Mouse (Mus musculus): Measurements from ENCODE around the gene Grid1. TPM values are rescaled to one million over a fixed set of nuclear protein-coding genes. Genes with fewer than 3 reads are reported as not detected.
A peak's percentile ranks its signal among the peaks of the same experiment; 100 is the strongest.

Gene Grid1
- polyA plus RNA-seq, 1 experiment from 2014 or later, result 0.81 TPM

DNA sequence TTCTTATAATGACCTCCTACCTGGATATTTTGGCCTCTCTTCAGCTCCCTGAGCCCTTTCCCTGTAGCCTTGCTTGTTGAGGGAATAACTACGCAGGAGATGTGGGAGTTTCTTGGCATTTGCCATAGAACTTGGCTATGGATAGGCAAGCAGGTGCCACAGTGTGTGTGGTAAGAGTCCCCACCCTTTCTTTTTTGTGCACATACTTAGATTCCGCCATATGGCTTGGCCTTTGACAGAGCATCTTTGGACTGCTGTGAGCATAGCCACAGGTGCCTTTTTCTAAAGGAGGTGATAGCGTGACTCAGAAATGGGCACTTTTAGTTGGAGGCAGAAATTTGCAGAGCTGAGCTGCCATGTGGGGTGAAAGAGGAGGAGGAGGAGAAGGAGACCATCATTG lies 64.7 kb downstream of the Grid1 start:
- Histone ChIP-seq H3K4me1 (0 out of 2 replicates have a peak, but pooled peaks cover 3% of the 10 kb centered on the region), H3K4me2 (no peak overlapping the region), H3K27me3 (0 out of 2 replicates have a peak, but pooled peaks cover 13% of the 10 kb centered on the region), H3K9ac (no peak overlapping the region), H3K27ac (no peak overlapping the region), H3K9me3 (no peaks in the 10 kb centered on the region), H3K4me3 (no peak overlapping the region), H3K36me3 (no peaks in the 10 kb centered on the region)
- no peak for ATAC-seq (ENCODE audit: insufficient number of reproducible peaks, insufficient read depth, low FRiP score, low TSS enrichment, low read depth)
- 88% methylated on average over 3 of the region's 3 CpGs for WGBS

DNA sequence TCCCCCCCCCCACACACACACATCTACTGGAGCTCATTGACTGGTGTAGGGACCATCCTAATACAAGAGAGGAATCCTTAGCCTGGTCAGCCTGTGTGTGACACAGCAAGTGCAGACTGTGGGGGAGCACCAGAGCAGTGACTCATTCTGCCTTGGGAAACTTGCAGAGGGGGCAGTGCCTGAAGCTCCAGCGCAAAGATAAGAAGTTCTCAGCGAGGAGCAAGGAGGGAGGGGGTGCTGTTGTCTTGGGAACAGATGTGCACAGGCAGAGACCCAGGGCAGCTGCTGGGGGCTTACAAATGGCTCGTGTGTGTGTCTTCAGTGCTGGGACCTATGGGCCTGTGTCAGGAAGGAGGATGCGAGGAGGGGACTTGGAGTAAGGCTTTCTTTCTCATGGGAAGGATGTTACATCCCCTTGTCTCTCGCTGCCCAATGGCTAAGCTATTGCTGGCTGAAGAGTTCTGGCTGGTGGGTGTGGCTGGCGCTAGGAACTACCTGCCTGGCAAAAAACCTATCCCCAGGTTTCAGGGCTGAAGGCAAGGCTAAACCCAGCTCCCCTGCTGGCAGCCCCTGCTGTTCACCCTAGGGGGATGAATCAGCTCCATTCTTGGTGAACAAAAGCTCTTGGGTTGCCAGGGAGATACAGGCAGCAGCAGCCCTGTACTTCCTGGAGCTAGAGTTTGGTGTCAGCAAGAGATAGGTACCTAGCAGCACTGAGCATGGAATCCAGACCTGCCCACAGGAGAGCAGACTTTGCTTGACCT lies 72.0 kb downstream of the Grid1 start:
- H3K9me3 ChIP-seq, result no peaks in the 10 kb centered on the region
- WGBS, result 6% methylated on average over 6 of the region's 6 CpGs
- H3K27ac ChIP-seq, result no peak overlapping the region
- H3K27me3 ChIP-seq, result peaks cover 28% of the 10 kb centered on the region
- no peak overlapping the region for H3K4me2 ChIP-seq
- no peak for ATAC-seq (ENCODE audit: insufficient number of reproducible peaks, insufficient read depth, low FRiP score, low TSS enrichment, low read depth)
- H3K36me3 ChIP-seq, result no peaks in the 10 kb centered on the region
- H3K4me3 ChIP-seq, result no peak overlapping the region
- H3K9ac ChIP-seq, result no peak overlapping the region
- H3K4me1 ChIP-seq, result peaks cover 9% of the 10 kb centered on the region; the same call in 1 of the 2 replicates

DNA sequence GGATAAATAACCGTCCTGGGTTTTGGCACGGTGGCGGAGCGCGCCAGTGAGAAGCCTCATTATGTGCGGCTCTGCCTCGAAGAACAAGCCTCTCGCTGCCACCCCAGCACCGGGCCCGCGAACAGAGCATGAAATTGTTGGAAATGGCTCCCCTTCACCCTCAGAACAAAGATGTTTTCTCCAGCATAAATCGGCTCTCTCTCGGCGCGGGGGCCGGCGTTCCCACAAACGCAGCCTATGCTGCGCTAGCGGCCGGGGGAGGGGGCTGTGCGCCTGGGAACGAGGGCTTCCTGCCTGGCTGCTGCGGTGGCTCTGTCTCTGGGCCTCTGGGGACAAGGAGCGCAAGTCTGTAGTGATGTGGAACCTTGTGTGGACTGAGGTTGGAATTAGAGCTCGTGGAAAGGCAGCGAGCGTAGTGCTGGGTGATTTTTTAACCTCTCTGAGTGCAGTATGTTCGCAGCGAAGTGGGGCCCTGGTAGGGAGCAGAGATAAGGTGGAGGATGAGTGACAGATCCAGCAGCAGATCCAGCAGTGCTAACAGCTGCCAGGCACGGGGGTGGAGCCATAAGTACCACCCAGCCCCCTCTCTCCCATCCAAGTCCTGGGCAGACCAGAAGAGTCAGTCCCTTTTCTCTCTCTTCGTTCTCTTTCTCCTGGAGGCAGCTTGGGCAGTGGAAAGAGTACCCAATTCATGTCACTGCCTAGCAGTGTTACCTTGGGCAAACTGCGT lies 76.5 kb downstream of the Grid1 start:
- Histone ChIP-seq H3K4me2 (peak overlapping the region; percentile 73), H3K4me3 (peak overlapping the region; percentile 40), H3K27ac (no peak overlapping the region), H3K9me3 (no peaks in the 10 kb centered on the region), H3K4me1 (peaks cover 9% of the 10 kb centered on the region; the same call in 1 of the 2 replicates), H3K9ac (peak overlapping the region; percentile 60), H3K36me3 (no peaks in the 10 kb centered on the region), H3K27me3 (peaks cover 37% of the 10 kb centered on the region)
- 5% methylated on average over 33 of the region's 33 CpGs for WGBS
- ATAC-seq (ENCODE audit: insufficient number of reproducible peaks, insufficient read depth, low FRiP score, low TSS enrichment, low read depth), result no peak

- ATAC-seq (ENCODE audit: insufficient number of reproducible peaks, insufficient read depth, low FRiP score, low TSS enrichment, low read depth), result no peak
- WGBS, result 44% methylated on average over 4 of the region's 4 CpGs
Measured at GRCm38 (mm10) chr14:34903854-34904253, 83.9 kb downstream of the Grid1 start.

GRCm38 (mm10) chr14:34905697-34906096 lies 85.8 kb downstream of the Grid1 start:
- 62% methylated on average over 2 of the region's 2 CpGs for WGBS
- no peaks in the 10 kb centered on the region for H3K9me3 ChIP-seq
- peaks cover 6% of the 10 kb centered on the region for H3K4me1 ChIP-seq
- no peaks in the 10 kb centered on the region for H3K27me3 ChIP-seq
- H3K9ac ChIP-seq, result no peak overlapping the region
- no peak overlapping the region for H3K4me3 ChIP-seq
- no peaks in the 10 kb centered on the region for H3K36me3 ChIP-seq
- no peak for ATAC-seq (ENCODE audit: insufficient number of reproducible peaks, insufficient read depth, low FRiP score, low TSS enrichment, low read depth)
- no peak overlapping the region for H3K4me2 ChIP-seq
- H3K27ac ChIP-seq, result no peak overlapping the region

More at GRCm38 (mm10) chr14:34903854-34904253, 83.9 kb downstream of the Grid1 start:
- Histone ChIP-seq H3K4me1 (peaks cover 3% of the 10 kb centered on the region), H3K36me3 (no peaks in the 10 kb centered on the region), H3K4me2 (no peak overlapping the region), H3K27me3 (no peaks in the 10 kb centered on the region), H3K4me3 (no peak overlapping the region), H3K9ac (no peak overlapping the region), H3K27ac (no peak overlapping the region), H3K9me3 (no peaks in the 10 kb centered on the region)

DNA sequence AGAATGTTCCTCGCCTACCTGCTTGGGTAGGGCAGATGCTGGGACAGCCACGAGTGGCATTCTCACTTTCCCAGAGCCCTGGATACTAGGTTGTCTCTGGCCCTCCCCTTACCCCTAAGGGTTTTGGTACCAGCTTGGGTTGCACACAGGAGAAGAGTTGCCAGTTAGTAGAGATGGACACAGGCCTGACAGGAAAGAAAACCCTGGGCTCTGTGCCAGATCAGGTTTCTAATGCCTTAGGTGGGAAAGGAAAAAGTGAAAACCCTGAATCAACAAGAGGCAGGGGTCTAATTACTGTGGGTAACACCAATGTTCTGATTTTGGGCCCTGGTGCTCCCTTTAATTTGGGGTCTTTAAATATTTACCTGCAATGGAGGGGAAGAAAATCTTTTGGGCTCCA lies 88.5 kb downstream of the Grid1 start:
- Histone ChIP-seq H3K4me1 (peaks cover 6% of the 10 kb centered on the region), H3K4me3 (no peak overlapping the region), H3K27ac (no peak overlapping the region), H3K9ac (no peak overlapping the region), H3K9me3 (no peaks in the 10 kb centered on the region), H3K27me3 (no peaks in the 10 kb centered on the region), H3K4me2 (no peak overlapping the region), H3K36me3 (no peaks in the 10 kb centered on the region)
- no peak for ATAC-seq (ENCODE audit: insufficient number of reproducible peaks, insufficient read depth, low FRiP score, low TSS enrichment, low read depth)
- 67% methylated on average over 2 of the region's 2 CpGs for WGBS

- H3K27me3 ChIP-seq, result no peaks in the 10 kb centered on the region
- H3K4me2 ChIP-seq, result no peak overlapping the region
- 7% methylated on average over 4 of the region's 4 CpGs for WGBS
- no peak overlapping the region for H3K4me3 ChIP-seq
- no peak overlapping the region for H3K9ac ChIP-seq
- no peaks in the 10 kb centered on the region for H3K36me3 ChIP-seq
- ATAC-seq (ENCODE audit: insufficient number of reproducible peaks, insufficient read depth, low FRiP score, low TSS enrichment, low read depth), result peak; percentile 29; the same call in 1 of the 2 replicates
- H3K27ac ChIP-seq, result no peak overlapping the region
- H3K4me1 ChIP-seq, result peaks cover 6% of the 10 kb centered on the region
- no peaks in the 10 kb centered on the region for H3K9me3 ChIP-seq
Measured at GRCm38 (mm10) chr14:34908804-34909203, 88.9 kb downstream of the Grid1 start.

DNA sequence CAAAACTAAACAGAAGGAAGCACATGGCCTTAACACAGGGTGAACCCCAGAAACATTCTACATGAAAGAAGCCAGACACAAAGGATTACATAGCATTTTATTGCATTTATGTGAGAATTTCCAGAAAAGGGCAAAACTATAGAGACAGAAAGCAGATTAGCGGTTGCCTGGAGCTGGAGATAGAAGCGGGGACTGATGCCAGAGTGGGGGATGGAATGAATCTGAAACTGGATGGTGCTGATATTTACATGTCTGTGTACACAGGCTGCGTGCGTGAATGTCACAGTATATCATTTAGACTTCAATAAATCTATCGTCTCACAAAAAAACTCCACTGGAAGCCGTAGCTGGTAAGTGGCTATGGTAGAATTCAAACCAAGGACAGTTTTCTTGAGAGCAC lies 96.4 kb downstream of the Grid1 start:
- 84% methylated on average over 6 of the region's 6 CpGs for WGBS

GRCm38 (mm10) chr14:34917111-34917510 lies 97.2 kb downstream of the Grid1 start:
- no peaks in the 10 kb centered on the region for H3K27me3 ChIP-seq
- H3K9me3 ChIP-seq, result no peaks in the 10 kb centered on the region
- no peak overlapping the region for H3K9ac ChIP-seq
- no peak overlapping the region for H3K4me3 ChIP-seq
- WGBS, result 61% methylated on average over 1 of the region's 1 CpGs
- no peaks in the 10 kb centered on the region for H3K4me1 ChIP-seq
- no peak overlapping the region for H3K4me2 ChIP-seq
- H3K36me3 ChIP-seq, result no peaks in the 10 kb centered on the region
- no peak overlapping the region for H3K27ac ChIP-seq
- ATAC-seq (ENCODE audit: insufficient number of reproducible peaks, insufficient read depth, low FRiP score, low TSS enrichment, low read depth), result no peak

More for the DNA sequence above, 96.4 kb downstream of the Grid1 start:
- Histone ChIP-seq H3K27me3 (no peaks in the 10 kb centered on the region), H3K9me3 (no peaks in the 10 kb centered on the region), H3K4me2 (no peak overlapping the region), H3K4me1 (no peaks in the 10 kb centered on the region), H3K4me3 (no peak overlapping the region), H3K36me3 (no peaks in the 10 kb centered on the region), H3K9ac (no peak overlapping the region), H3K27ac (no peak overlapping the region)
- no peak for ATAC-seq (ENCODE audit: insufficient number of reproducible peaks, insufficient read depth, low FRiP score, low TSS enrichment, low read depth)

GRCm38 (mm10) chr14:34919221-34919620 lies 99.3 kb downstream of the Grid1 start:
- ATAC-seq (ENCODE audit: insufficient number of reproducible peaks, insufficient read depth, low FRiP score, low TSS enrichment, low read depth), result no peak
- Histone ChIP-seq H3K9me3 (no peaks in the 10 kb centered on the region), H3K4me3 (no peak overlapping the region), H3K9ac (no peak overlapping the region), H3K27ac (no peak overlapping the region), H3K4me2 (no peak overlapping the region), H3K36me3 (no peaks in the 10 kb centered on the region), H3K4me1 (no peaks in the 10 kb centered on the region), H3K27me3 (no peaks in the 10 kb centered on the region)
- WGBS, result 78% methylated on average over 6 of the region's 6 CpGs

- Histone ChIP-seq H3K4me1 (no peaks in the 10 kb centered on the region), H3K9ac (no peak overlapping the region), H3K9me3 (no peaks in the 10 kb centered on the region), H3K4me2 (no peak overlapping the region), H3K27me3 (no peaks in the 10 kb centered on the region), H3K36me3 (no peaks in the 10 kb centered on the region), H3K4me3 (no peak overlapping the region), H3K27ac (no peak overlapping the region)
- ATAC-seq (ENCODE audit: insufficient number of reproducible peaks, insufficient read depth, low FRiP score, low TSS enrichment, low read depth), result no peak
- WGBS, result 74% methylated on average over 9 of the region's 9 CpGs
Measured at GRCm38 (mm10) chr14:34921265-34921664, 101.4 kb downstream of the Grid1 start.

DNA sequence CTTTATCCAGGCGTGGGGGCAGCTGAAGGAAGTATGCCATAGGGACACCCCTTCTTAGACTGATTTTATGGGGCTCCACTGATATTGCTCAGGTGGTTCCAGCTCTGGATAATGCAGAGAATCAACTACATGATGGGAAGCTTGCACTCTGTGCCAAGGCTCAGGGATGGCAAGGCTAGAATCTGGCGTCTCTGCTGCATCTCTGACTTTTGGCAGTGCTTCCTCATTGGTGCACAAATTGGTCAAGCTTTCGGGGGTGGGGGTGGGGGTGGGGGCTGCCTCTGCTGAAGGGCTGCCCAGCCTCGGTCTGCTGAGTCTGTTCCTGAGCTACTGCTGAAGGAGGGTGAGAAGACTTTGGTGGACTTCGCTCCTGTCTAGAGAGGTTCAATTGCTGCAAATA lies 105.1 kb downstream of the Grid1 start:
- 68% methylated on average over 5 of the region's 5 CpGs for WGBS
- Histone ChIP-seq H3K4me2 (no peak overlapping the region), H3K9me3 (no peaks in the 10 kb centered on the region), H3K27me3 (no peaks in the 10 kb centered on the region), H3K27ac (no peak overlapping the region), H3K36me3 (no peaks in the 10 kb centered on the region), H3K9ac (no peak overlapping the region), H3K4me3 (no peak overlapping the region), H3K4me1 (no peaks in the 10 kb centered on the region)
- no peak for ATAC-seq (ENCODE audit: insufficient number of reproducible peaks, insufficient read depth, low FRiP score, low TSS enrichment, low read depth)

Measured in embryonic facial prominence, embryonic 13.5 days (tissue).